Mouse (Mus musculus) embryonic facial prominence, embryonic 11.5 days (tissue): ENCODE measurements around the gene Tgif2. TPM values are rescaled to one million over a fixed set of nuclear protein-coding genes. Genes with fewer than 3 reads are reported as not detected.
"Not testable (repeated sequence)": the region's sequence is repeated elsewhere in the genome, so short reads cannot be mapped to it uniquely, and the experiment has no call there.

Experiments
- ATAC-seq: fragments of 200-750 bp; cut with Nextera tagmentation; replicated peaks from 2 replicates; pipeline ENCODE4 v1.8.0; 2017; ENCODE audit warnings: low read depth; ENCODE audit not compliant: insufficient number of reproducible peaks, low FRiP score, low TSS enrichment
- DNase-seq: peaks from one replicate; pipeline ENCODE4 v3.0.0-alpha.2; 2015; ENCODE audit warnings: low spot score
- H3K27ac ChIP-seq: fragments of 300-500 bp; sonication (generic); replicated peaks from 2 replicates; pipeline ENCODE4 v1.5.1; 2014; ENCODE audit warnings: mild to moderate bottlenecking, low read depth, low read length, control low read depth
- H3K27me3 ChIP-seq: fragments of 300-500 bp; sonication (generic); 2 replicates; pipeline ENCODE4 v1.6.1; 2014; ENCODE audit warnings: mild to moderate bottlenecking, low read length, moderate library complexity, mixed read lengths; ENCODE audit not compliant: control insufficient read depth, insufficient read depth
- H3K36me3 ChIP-seq: fragments of 300-500 bp; sonication (generic); replicated peaks from 2 replicates; pipeline ENCODE4 v1.6.1; 2014; ENCODE audit warnings: low read depth, mild to moderate bottlenecking, low read length, moderate library complexity, mixed read lengths; ENCODE audit not compliant: control insufficient read depth, insufficient read depth
- H3K4me1 ChIP-seq: fragments of 300-500 bp; sonication (generic); 2 replicates; pipeline ENCODE4 v1.6.1; 2014; ENCODE audit warnings: low read length, mixed read lengths; ENCODE audit not compliant: control insufficient read depth, insufficient read depth
- H3K4me2 ChIP-seq: fragments of 300-500 bp; sonication (generic); 2 replicates; pipeline ENCODE4 v1.6.1; 2014; ENCODE audit warnings: low read depth, mild to moderate bottlenecking, control low read depth, low read length, moderate library complexity
- H3K4me3 ChIP-seq: fragments of 300-500 bp; sonication (generic); 2 replicates; pipeline ENCODE4 v1.5.1; 2014; ENCODE audit warnings: low read depth, low read length, control low read depth
- H3K9ac ChIP-seq: fragments of 300-500 bp; sonication (generic); replicated peaks from 2 replicates; pipeline ENCODE4 v1.6.1; 2014; ENCODE audit warnings: mild to moderate bottlenecking, control low read depth, low read length
- H3K9me3 ChIP-seq: fragments of 300-500 bp; sonication (generic); replicated peaks from 2 replicates; pipeline ENCODE4 v1.6.1; 2016; ENCODE audit warnings: mild to moderate bottlenecking, low read length, inconsistent platforms, mixed read lengths; ENCODE audit not compliant: control insufficient read depth
- WGBS: fragments of 180-500 bp; shearing (Covaris S2); extraction: QIAGEN DNeasy Blood & Tissue Kit; methylation state at CpG from one replicate; pipeline ENCODE4 v1.1.7; 2014; 5-methylcytosine and 5-hydroxymethylcytosine counted together
- polyA plus RNA-seq: library from polyadenylated mRNA; unstranded; fragments of >200 nt; fragmentation: Nextera tagmentation; extraction: Ambion mirVana; gene quantifications from 2 replicates; pipeline ENCODE4 v1.2.1, GENCODE M21; 2014

Gene Tgif2
- 91.0 and 97.6 TPM in 2 replicates for polyA plus RNA-seq

GRCm38 (mm10) chr2:156839319-156840191 lies at the start of gene Tgif2:
Gene Tgif2, plus strand, starts transcription at chr2:156840007.
- peaks cover 7% of the 10 kb centered on the region for H3K4me1 ChIP-seq
- peak; percentile 86 for ATAC-seq
- WGBS, result under 1% methylated on average over 60 of the region's 61 CpGs
- H3K4me2 ChIP-seq, result peak within 1 kb of the TSS; percentile 96
- peak within 1 kb of the TSS; percentile 96 for H3K27ac ChIP-seq
- H3K9me3 ChIP-seq, result no peaks in the 10 kb centered on the region
- peak within 1 kb of the TSS; percentile 95 for H3K4me3 ChIP-seq
- H3K36me3 ChIP-seq, result peaks cover 2% of the 10 kb centered on the region
- H3K9ac ChIP-seq, result peak within 1 kb of the TSS; percentile 95
- no peaks in the 10 kb centered on the region for H3K27me3 ChIP-seq
- peak; percentile 98 for DNase-seq

- H3K27ac ChIP-seq, result no peak overlapping the region
- DNase-seq, result no peak
- no peak overlapping the region for H3K4me2 ChIP-seq
- no peak for ATAC-seq
- H3K4me3 ChIP-seq, result no peak overlapping the region
- no peaks in the 10 kb centered on the region for H3K36me3 ChIP-seq
- H3K9me3 ChIP-seq, result no peaks in the 10 kb centered on the region
- H3K27me3 ChIP-seq, result no peaks in the 10 kb centered on the region
- 74% methylated on average over 1 of the region's 1 CpGs for WGBS
- no peaks in the 10 kb centered on the region for H3K4me1 ChIP-seq
- H3K9ac ChIP-seq, result no peak overlapping the region
Measured at GRCm38 (mm10) chr2:156798516-156798915, 41.3 kb upstream of the Tgif2 start.

- Histone ChIP-seq H3K36me3 (no peaks in the 10 kb centered on the region), H3K27ac (no peak overlapping the region), H3K4me2 (no peak overlapping the region), H3K4me3 (no peak overlapping the region), H3K9me3 (no peaks in the 10 kb centered on the region), H3K9ac (no peak overlapping the region), H3K4me1 (no peaks in the 10 kb centered on the region), H3K27me3 (no peaks in the 10 kb centered on the region)
- WGBS, result 74% methylated on average over 4 of the region's 4 CpGs
- ATAC-seq, result no peak
- DNase-seq, result no peak
Measured at GRCm38 (mm10) chr2:156801045-156801444, 38.8 kb upstream of the Tgif2 start.

- not testable (repeated sequence) for H3K4me2 ChIP-seq, ATAC-seq, H3K27ac ChIP-seq, H3K9ac ChIP-seq, H3K9me3 ChIP-seq, DNase-seq, H3K4me1 ChIP-seq, H3K36me3 ChIP-seq, H3K27me3 ChIP-seq, H3K4me3 ChIP-seq
- 54% methylated on average over 9 of the region's 9 CpGs for WGBS
Measured at GRCm38 (mm10) chr2:156802116-156802515, 37.7 kb upstream of the Tgif2 start.

GRCm38 (mm10) chr2:156803698-156804372 lies 36.0 kb upstream of the Tgif2 start:
- Histone ChIP-seq H3K4me3 (no peak overlapping the region), H3K27me3 (no peaks in the 10 kb centered on the region), H3K4me2 (no peak overlapping the region), H3K9ac (no peak overlapping the region), H3K9me3 (no peaks in the 10 kb centered on the region), H3K27ac (no peak overlapping the region), H3K36me3 (no peaks in the 10 kb centered on the region), H3K4me1 (no peaks in the 10 kb centered on the region)
- no peak for DNase-seq
- 62% methylated on average over 4 of the region's 4 CpGs for WGBS
- no peak for ATAC-seq

GRCm38 (mm10) chr2:156804589-156804988 lies 35.2 kb upstream of the Tgif2 start:
- no peak overlapping the region for H3K27ac ChIP-seq
- no peak for ATAC-seq
- WGBS, result 91% methylated on average over 4 of the region's 4 CpGs
- H3K9ac ChIP-seq, result no peak overlapping the region
- H3K4me2 ChIP-seq, result no peak overlapping the region
- H3K27me3 ChIP-seq, result no peaks in the 10 kb centered on the region
- no peak overlapping the region for H3K4me3 ChIP-seq
- no peaks in the 10 kb centered on the region for H3K9me3 ChIP-seq
- no peaks in the 10 kb centered on the region for H3K36me3 ChIP-seq
- DNase-seq, result no peak
- no peaks in the 10 kb centered on the region for H3K4me1 ChIP-seq

GRCm38 (mm10) chr2:156806886-156807285 lies 32.9 kb upstream of the Tgif2 start:
- DNase-seq, result no peak
- Histone ChIP-seq H3K9me3 (no peaks in the 10 kb centered on the region), H3K27me3 (no peaks in the 10 kb centered on the region), H3K9ac (no peak overlapping the region), H3K4me2 (no peak overlapping the region), H3K4me1 (no peaks in the 10 kb centered on the region), H3K36me3 (no peaks in the 10 kb centered on the region), H3K4me3 (no peak overlapping the region), H3K27ac (no peak overlapping the region)
- ATAC-seq, result no peak
- WGBS, result 75% methylated on average over 6 of the region's 6 CpGs

GRCm38 (mm10) chr2:156809579-156809978 lies 30.2 kb upstream of the Tgif2 start:
- no peak overlapping the region for H3K4me2 ChIP-seq
- H3K9me3 ChIP-seq, result no peaks in the 10 kb centered on the region
- no peak overlapping the region for H3K4me3 ChIP-seq
- WGBS, result 61% methylated on average over 2 of the region's 2 CpGs
- H3K27me3 ChIP-seq, result no peaks in the 10 kb centered on the region
- H3K27ac ChIP-seq, result no peak overlapping the region
- DNase-seq (peak; percentile 91), ATAC-seq (no peak)
- H3K4me1 ChIP-seq, result no peaks in the 10 kb centered on the region
- H3K9ac ChIP-seq, result peak overlapping the region; percentile 34; the same call in 1 of the 2 replicates
- no peaks in the 10 kb centered on the region for H3K36me3 ChIP-seq
